Mouse (Mus musculus) kidney, postnatal 0 days (tissue): ENCODE measurements around the gene Sema6b. TPM values are rescaled to one million over a fixed set of nuclear protein-coding genes. Genes with fewer than 3 reads are reported as not detected.
"Not testable (repeated sequence)": the region's sequence is repeated elsewhere in the genome, so short reads cannot be mapped to it uniquely, and the experiment has no call there.

ENCODE experiments used
- ATAC-seq: fragments of 200-750 bp; cut with Nextera tagmentation; replicated peaks from 2 replicates; pipeline ENCODE4 v1.8.0; 2017; ENCODE audit warnings: low read depth, moderate number of reproducible peaks, moderate TSS enrichment, moderate library complexity; ENCODE audit not compliant: low FRiP score
- DNase-seq: peaks from one replicate; pipeline ENCODE4 v3.0.0-alpha.2; 2016; ENCODE audit warnings: low spot score
- H3K27ac ChIP-seq: fragments of 300-500 bp; sonication (generic); 2 replicates; pipeline ENCODE4 v1.5.1; 2014; ENCODE audit warnings: mild to moderate bottlenecking
- H3K27me3 ChIP-seq: fragments of 300-500 bp; sonication (generic); 2 replicates; pipeline ENCODE4 v1.6.1; 2014; ENCODE audit warnings: low read length, mixed read lengths; ENCODE audit not compliant: insufficient read depth
- H3K36me3 ChIP-seq: fragments of 300-500 bp; sonication (generic); 2 replicates; pipeline ENCODE4 v1.6.1; 2014; ENCODE audit warnings: low read length, mixed read lengths; ENCODE audit not compliant: insufficient read depth
- H3K4me1 ChIP-seq: fragments of 300-500 bp; sonication (generic); replicated peaks from 2 replicates; pipeline ENCODE4 v1.6.1; 2014; ENCODE audit warnings: antibody characterized with exemption, low read length, mixed read lengths; ENCODE audit not compliant: insufficient read depth
- H3K4me2 ChIP-seq: fragments of 300-500 bp; sonication (generic); 2 replicates; pipeline ENCODE4 v1.6.1; 2014; ENCODE audit warnings: mild to moderate bottlenecking, low read length, moderate library complexity, mixed read lengths
- H3K4me3 ChIP-seq: fragments of 300-500 bp; sonication (generic); replicated peaks from 2 replicates; pipeline ENCODE4 v1.5.1; 2014; ENCODE audit warnings: low read depth, low read length
- H3K9ac ChIP-seq: fragments of 300-500 bp; sonication (generic); 2 replicates; pipeline ENCODE4 v1.6.1; 2014; ENCODE audit warnings: low read depth, low read length
- H3K9me3 ChIP-seq: fragments of 300-500 bp; sonication (generic); replicated peaks from 2 replicates; pipeline ENCODE4 v1.6.1; 2016; ENCODE audit warnings: low read length, inconsistent platforms, mixed read lengths
- CTCF ChIP-seq: IDR thresholded peaks from 2 replicates; pipeline ENCODE4 v1.5.1; 2016; ENCODE audit warnings: antibody characterized with exemption, low read depth, mild to moderate bottlenecking, moderate library complexity
- WGBS: fragments of 180-500 bp; shearing (Covaris S2); extraction: QIAGEN DNeasy Blood & Tissue Kit; methylation state at CpG from one replicate; pipeline ENCODE4 v1.1.7; 2014; 5-methylcytosine and 5-hydroxymethylcytosine counted together
- polyA plus RNA-seq: library from polyadenylated mRNA; unstranded; fragments of >200 nt; fragmentation: Nextera tagmentation; extraction: Ambion mirVana; gene quantifications from 2 replicates; pipeline ENCODE4 v1.2.1, GENCODE M21; 2015

The Sema6b gene
- polyA plus RNA-seq, 1 experiment from 2014 or later = 1.2 TPM

GRCm38 (mm10) chr17:56107736-56108135 lies 32.4 kb downstream of the Sema6b start:
- Histone ChIP-seq H3K4me2 (no peak overlapping the region), H3K4me3 (no peak overlapping the region), H3K4me1 (no peaks in the 10 kb centered on the region), H3K9me3 (no peaks in the 10 kb centered on the region), H3K9ac (0 out of 2 replicates have a peak overlapping the region, but pooled peaks have one; percentile 8), H3K36me3 (0 out of 2 replicates have a peak, but pooled peaks cover 6% of the 10 kb centered on the region), H3K27ac (no peak overlapping the region), H3K27me3 (no peaks in the 10 kb centered on the region)
- TF ChIP-seq CTCF = no peak
- DNase-seq (no peak), ATAC-seq (no peak)
- WGBS = 76% methylated on average over 2 of the region's 2 CpGs

GRCm38 (mm10) chr17:56106981-56107380 lies 33.2 kb downstream of the Sema6b start:
- no peak overlapping the region for H3K4me3 ChIP-seq
- no peak for TF ChIP-seq CTCF
- no peak overlapping the region for H3K4me2 ChIP-seq
- 0 out of 2 replicates have a peak, but pooled peaks cover 11% of the 10 kb centered on the region for H3K36me3 ChIP-seq
- no peak overlapping the region for H3K9ac ChIP-seq
- no peaks in the 10 kb centered on the region for H3K27me3 ChIP-seq
- H3K27ac ChIP-seq = no peak overlapping the region
- WGBS = 65% methylated on average over 4 of the region's 4 CpGs
- H3K9me3 ChIP-seq = no peaks in the 10 kb centered on the region
- DNase-seq (no peak), ATAC-seq (no peak)
- no peaks in the 10 kb centered on the region for H3K4me1 ChIP-seq

- not testable (repeated sequence) for H3K27ac ChIP-seq, H3K4me3 ChIP-seq, H3K9me3 ChIP-seq, DNase-seq, H3K4me1 ChIP-seq, H3K9ac ChIP-seq, H3K27me3 ChIP-seq, H3K4me2 ChIP-seq, ATAC-seq
- 0 out of 2 replicates have a peak, but pooled peaks cover 16% of the 10 kb centered on the region for H3K36me3 ChIP-seq
- 93% methylated on average over 4 of the region's 4 CpGs for WGBS
Measured at GRCm38 (mm10) chr17:56106436-56106835, 33.7 kb downstream of the Sema6b start.

- not testable (repeated sequence) for H3K4me3 ChIP-seq, H3K4me2 ChIP-seq, ATAC-seq, H3K27me3 ChIP-seq, H3K9me3 ChIP-seq, H3K4me1 ChIP-seq, DNase-seq, H3K9ac ChIP-seq, H3K27ac ChIP-seq
- WGBS = 83% methylated on average over 1 of the region's 5 CpGs
- H3K36me3 ChIP-seq = peaks cover 30% of the 10 kb centered on the region
Measured at GRCm38 (mm10) chr17:56104821-56105220, 35.3 kb downstream of the Sema6b start.

- H3K27me3 ChIP-seq = no peaks in the 10 kb centered on the region
- no peak for TF ChIP-seq CTCF
- H3K9ac ChIP-seq = no peak overlapping the region
- no peaks in the 10 kb centered on the region for H3K4me1 ChIP-seq
- H3K27ac ChIP-seq = no peak overlapping the region
- DNase-seq (no peak), ATAC-seq (no peak)
- H3K36me3 ChIP-seq = peaks cover 38% of the 10 kb centered on the region
- H3K4me3 ChIP-seq = no peak overlapping the region
- WGBS = 95% methylated on average over 8 of the region's 8 CpGs
- H3K9me3 ChIP-seq = no peaks in the 10 kb centered on the region
- H3K4me2 ChIP-seq = no peak overlapping the region
Measured at GRCm38 (mm10) chr17:56103465-56104285, 36.5 kb downstream of the Sema6b start.

- H3K27me3 ChIP-seq = no peaks in the 10 kb centered on the region
- no peak for ATAC-seq
- no peaks in the 10 kb centered on the region for H3K9me3 ChIP-seq
- H3K4me1 ChIP-seq = no peaks in the 10 kb centered on the region
- H3K27ac ChIP-seq = no peak overlapping the region
- no peak overlapping the region for H3K9ac ChIP-seq
- peaks cover 46% of the 10 kb centered on the region for H3K36me3 ChIP-seq
- H3K4me3 ChIP-seq = no peak overlapping the region
- H3K4me2 ChIP-seq = no peak overlapping the region
- no peak for TF ChIP-seq CTCF
- no peak for DNase-seq
- WGBS = 93% methylated on average over 9 of the region's 9 CpGs
Measured at GRCm38 (mm10) chr17:56102927-56103326, 37.2 kb downstream of the Sema6b start.
